Mouse (Mus musculus) naive thymus-derived CD4-positive, alpha-beta T cell, adult 2 months (primary cell): ENCODE results near the gene Rcc1.

Experiments
- DNase-seq: peaks from one replicate; pipeline ENCODE4 v3.0.0-alpha.2; 2011; ENCODE audit warnings: low read depth

The Rcc1 gene

GRCm38 (mm10) chr4:132355403-132355802 is 2.0 kb upstream of the Rcc1 start:
- DNase-seq, result no peak

DNA sequence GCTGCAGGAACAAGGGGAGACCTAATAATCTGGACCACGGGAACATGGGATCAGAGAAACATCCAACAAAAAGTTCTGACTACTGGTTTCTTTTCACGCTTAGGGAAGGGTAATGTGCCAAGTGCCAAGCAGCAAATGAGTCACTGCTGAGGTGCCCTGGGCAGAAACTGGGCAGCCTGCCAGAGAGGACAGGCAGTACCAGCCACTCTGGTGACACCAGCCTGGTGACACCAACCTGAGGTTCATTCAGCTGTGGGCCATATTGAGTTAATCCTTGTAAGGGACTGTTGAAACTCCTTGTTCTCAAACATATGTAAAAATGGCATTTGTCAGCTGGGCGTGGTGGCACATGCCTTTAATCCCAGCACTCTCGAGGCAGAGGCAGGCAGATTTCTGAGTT is 1.2 kb upstream of the Rcc1 start:
- no peak for DNase-seq

GRCm38 (mm10) chr4:132352739-132353138 is 666 bp downstream of the Rcc1 start:
- DNase-seq, result no peak

- no peak for DNase-seq
Measured at GRCm38 (mm10) chr4:132351401-132351800, 2.0 kb downstream of the Rcc1 start.

DNA sequence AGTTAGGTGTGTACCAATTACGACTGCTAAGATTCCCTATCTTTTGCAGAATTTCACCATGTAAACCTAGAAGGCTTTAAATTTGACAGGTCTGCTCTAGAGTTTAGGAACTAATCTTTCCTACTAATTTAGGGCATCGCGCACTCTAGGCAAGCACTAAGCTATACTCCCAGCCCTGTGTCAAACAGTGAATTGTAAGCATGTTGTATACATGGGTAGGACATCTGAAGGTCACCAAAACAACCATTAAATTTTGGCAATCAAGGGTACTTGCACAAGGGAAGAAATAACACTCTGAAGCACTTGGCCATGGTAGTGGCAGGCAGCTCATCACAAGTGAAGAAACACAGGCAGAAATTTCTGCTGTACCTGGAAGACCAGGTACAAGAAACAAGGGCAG is 2.6 kb downstream of the Rcc1 start:
- DNase-seq, result no peak

GRCm38 (mm10) chr4:132350123-132350740 is 3.2 kb downstream of the Rcc1 start:
- DNase-seq, result no peak

DNA sequence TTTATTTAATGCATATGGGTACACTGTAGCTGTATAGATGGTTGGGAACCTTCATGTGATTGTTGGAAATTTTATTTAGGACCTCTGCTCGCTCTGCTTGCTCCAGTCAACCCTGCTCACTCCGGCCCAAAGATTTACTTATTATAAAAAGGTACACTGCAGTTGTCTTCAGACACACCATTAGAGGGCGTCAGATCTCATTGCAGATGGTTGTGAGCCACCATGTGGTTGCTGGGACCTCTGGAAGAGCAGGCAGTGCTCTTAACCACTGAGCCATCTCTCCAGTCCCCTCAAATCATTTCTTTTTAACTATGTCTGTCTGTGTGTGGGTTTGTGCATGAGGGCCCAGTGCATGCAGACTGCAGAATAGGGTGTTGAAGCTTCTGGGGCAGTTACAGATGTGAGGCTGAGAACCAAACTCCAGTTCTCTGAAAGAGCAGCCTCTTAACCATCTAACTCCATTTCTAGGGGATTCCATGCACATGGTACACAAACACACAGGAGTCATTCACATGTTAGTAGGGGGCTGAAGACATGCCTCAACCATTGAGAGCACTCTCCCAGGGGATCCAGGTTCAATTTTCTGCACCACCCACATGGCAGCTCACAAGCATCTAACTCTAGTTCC is 3.8 kb downstream of the Rcc1 start:
- no peak for DNase-seq

- DNase-seq, result no peak
Measured at GRCm38 (mm10) chr4:132346661-132347060, 6.7 kb downstream of the Rcc1 start.

DNA sequence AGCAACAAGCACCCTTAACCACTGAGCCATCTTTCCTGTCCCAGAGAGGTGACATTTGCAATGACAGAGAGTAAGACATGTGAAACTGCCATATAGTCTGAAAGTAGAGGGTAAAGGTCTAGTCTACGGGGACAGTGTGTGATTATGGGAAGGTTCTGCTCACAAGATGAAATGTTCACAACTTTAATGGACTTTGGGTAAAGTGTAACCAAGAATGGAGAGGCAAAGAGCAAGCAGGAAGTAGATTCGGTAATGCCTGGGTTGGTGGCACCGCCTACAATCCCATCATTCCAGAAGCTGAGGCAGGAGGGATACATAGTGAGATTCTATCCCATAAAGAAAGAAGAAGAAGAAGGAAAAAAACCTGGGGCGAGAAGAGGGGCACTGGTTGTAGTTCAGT is 7.1 kb downstream of the Rcc1 start:
- no peak for DNase-seq

DNA sequence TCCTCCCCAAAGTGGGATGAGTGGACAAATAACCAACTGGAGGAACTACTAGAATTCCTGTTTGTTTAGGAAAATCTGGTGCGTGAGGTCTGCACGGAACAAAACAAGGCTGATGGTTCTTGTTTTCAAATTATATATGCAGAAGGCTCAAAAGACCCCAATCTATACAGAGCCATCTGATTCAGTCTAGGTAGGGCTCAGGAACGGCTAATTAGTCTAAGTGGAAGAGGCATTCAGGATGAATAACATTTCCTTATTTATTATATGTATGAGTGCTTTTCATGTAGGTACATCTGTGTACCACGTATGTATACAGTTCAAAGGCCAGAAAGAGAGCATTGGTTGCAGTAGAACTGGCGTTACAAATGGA is 7.6 kb downstream of the Rcc1 start:
- no peak for DNase-seq

- peak; percentile 89 for DNase-seq
Measured at GRCm38 (mm10) chr4:132345135-132345842, 8.1 kb downstream of the Rcc1 start.

DNA sequence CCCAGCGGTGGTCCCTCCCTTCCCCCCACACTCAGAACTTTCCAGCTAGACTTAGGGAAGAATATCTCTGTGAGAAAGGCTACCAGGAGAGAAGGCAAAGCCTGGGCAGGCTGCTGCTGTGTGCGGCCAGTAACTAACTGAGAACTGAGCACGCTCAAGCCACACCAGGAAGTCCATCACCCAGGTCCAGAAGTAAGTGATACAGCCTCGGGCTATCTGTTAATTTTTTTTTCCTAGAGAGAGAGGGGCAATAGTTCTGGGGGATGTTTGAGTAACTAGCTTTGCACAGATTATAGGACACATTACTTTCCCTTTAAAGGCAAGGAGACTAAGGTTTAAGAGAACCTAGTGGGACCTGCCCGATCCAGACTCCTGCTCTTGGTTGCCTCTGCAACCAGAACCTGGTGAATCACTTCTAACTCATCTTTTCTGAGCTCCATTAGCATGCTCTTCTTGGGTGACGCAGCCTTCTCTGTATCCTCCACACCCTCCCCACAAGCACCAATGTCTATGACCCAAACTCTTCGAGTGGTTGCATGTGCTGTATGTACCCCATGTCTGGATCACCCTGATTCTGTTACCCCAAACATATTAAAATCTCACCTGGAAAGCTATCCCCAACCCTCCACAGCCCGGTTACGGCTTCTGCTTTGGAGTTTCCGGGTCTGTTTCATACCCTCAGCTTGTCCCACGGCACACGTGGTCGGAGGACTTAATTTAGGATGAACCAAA is 8.8 kb downstream of the Rcc1 start:
- no peak for DNase-seq

DNA sequence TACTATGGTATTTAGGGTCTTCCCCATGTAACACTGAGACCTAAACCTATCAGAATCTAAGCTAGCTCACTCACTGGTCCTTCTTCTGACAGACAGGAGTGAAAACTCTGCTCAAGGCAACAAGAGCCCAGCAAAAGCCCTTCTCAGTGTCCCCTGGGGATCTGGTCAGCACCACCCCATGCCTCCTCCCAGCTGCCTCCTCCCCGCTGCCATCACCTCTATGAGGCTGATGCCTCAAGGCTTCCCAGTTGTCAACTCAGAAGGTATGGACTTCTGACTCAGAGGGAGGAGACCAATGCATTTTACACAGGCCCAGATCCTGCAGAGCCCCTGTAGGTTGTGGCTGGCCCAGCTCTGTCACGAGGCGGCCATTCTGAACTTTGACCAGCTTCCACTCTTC is 12.0 kb downstream of the Rcc1 start:
- DNase-seq, result no peak

GRCm38 (mm10) chr4:132338943-132339342 is 14.5 kb downstream of the Rcc1 start:
- DNase-seq, result no peak

DNA sequence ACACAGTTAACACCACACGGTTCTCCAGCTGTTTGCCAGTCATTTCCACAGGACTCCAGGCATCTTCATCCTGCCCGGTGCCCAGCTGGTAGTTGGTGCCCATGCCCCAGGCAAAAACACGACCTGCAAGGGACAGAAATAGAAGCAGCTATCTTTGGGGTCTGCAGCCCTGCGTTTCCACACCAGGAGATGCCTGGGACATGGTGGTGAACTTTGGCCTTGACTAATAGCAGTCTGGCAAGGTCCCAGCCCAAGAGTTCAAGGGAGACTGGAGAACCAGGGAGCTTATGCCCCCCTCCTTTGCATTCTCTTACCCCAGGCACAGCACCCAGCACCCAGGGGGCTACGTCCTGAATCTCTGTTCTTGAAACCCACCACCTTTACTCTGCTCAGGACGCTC is 20.5 kb downstream of the Rcc1 start:
- DNase-seq, result no peak

DNA sequence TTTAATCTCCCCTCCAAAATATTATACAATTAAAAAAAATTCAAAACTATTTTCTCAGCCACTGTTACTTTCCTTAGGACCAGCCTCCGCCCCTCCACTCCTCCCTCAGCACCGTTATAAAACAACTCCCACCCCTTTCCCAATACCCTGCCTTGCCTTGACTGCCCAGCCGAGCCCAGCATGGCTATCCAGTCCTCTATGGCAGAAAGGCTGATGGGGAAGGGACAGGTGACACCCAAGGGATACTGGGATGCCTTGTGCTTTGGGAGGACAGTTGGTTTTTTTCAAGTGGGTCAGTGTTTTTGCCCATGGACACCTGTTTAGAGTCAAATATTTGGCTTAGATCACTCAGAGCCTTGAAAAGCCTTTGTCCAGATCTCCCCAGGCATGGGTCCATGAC is 21.4 kb downstream of the Rcc1 start:
- no peak for DNase-seq

- no peak for DNase-seq
Measured at GRCm38 (mm10) chr4:132329835-132330354, 23.5 kb downstream of the Rcc1 start.

DNA sequence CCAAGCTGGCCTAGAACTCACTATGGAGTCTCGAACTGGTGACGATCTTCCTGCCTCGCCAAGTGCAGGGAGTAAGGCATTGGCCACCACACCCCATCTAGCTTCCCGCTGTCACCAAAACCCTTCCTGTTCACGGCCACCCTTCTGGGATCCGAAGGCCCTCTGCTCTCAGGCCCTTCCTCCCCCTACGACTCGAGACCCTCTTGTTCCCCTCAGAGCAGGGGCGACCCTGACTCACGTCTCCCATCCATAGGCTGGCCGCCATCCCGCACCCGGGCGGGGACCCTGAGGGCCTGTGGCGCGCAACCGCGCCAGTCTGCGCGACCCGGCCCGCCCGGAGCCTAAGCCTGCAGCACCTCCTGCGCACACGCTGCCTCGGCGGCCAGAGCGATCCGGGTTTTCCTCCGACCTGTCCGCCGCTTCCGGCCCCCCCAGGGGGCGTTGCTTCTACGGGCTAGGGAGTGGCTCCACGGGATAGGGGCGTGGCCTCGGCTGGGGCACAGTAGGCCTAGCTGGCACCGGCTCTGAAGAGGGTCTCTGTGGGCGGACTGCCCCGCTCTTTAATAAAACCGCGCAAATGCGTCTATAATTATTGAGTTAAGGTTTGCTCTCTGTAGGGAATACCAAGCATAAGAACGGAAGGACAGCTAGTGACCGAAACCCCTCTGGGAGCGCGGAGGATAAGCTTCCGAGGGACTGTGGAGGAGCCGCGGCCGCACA is 24.1 kb downstream of the Rcc1 start, which contains the start of gene Trnau1ap:
TSS of gene Trnau1ap (minus strand) at position 424 of the 720 bp plus-strand sequence.
- peak; percentile 91 for DNase-seq

- no peak for DNase-seq
Measured at GRCm38 (mm10) chr4:132328391-132328982, 24.9 kb downstream of the Rcc1 start.

- no peak for DNase-seq
Measured at GRCm38 (mm10) chr4:132326481-132326880, 26.9 kb downstream of the Rcc1 start.

- no peak for DNase-seq
Measured at GRCm38 (mm10) chr4:132315711-132316110, 37.7 kb downstream of the Rcc1 start.
